ENCODE assay signal across 12 mouse cellular contexts in the genomic region with DNA sequence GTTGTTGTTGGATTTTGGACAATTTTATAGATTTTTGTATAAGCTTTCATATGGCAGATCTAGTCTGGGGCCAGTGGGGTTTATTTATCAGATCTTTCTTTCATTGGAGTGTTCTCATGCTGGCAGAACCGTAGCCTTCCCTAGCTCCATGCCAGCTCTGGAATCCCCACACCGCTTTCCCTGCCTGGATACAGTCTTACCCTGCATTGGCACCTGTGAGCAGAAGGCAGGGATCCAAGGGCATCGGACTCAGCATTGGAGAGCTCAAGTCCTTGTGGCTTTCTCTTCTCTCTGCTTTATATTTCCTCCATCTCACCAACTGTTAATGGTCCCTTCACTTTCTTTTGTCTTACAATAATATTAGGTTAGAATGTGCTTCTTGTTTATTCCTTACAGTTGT.
"Had no signal": no experiment of that assay in that cellular context is flagged by ENCODE, and none has a peak within 500 bp of the region (broad histone marks: within the 10 kb centered on the region; RNA-seq: fewer than 3 reads in every experiment).

No protein-coding gene starts in this region.

- DNase-seq: retina, postnatal 1 day; right cerebral cortex, adult 18-20 months; right cerebral cortex, postnatal 14 days; right cerebral cortex, postnatal 25 days; right cerebral cortex, postnatal 4 days; spleen, adult 18-20 months; thymus, adult 18-20 months; thymus, adult 2 months; thymus, postnatal 14 days; thymus, postnatal 25 days; thymus, postnatal 36 days; thymus, postnatal 4 days had no signal
